Mouse (Mus musculus) kidney, adult 2 months (tissue): Measurements from ENCODE around the gene Drg2.

Source experiments
- CTCF ChIP-seq: fragments of 200-500 bp; conservative IDR thresholded peaks from 2 replicates; pipeline ENCODE4 v1.5.1; 2011; ENCODE audit warnings: low read depth, mild to moderate bottlenecking, control low read depth, low read length, moderate library complexity, mixed read lengths; ENCODE audit not compliant: insufficient read depth, insufficient read length
- POLR2A ChIP-seq: fragments of 200-500 bp; IDR thresholded peaks from one replicate; pipeline ENCODE4 v1.6.1; 2011; ENCODE audit warnings: low read depth, low read length, control low read depth

DNA sequence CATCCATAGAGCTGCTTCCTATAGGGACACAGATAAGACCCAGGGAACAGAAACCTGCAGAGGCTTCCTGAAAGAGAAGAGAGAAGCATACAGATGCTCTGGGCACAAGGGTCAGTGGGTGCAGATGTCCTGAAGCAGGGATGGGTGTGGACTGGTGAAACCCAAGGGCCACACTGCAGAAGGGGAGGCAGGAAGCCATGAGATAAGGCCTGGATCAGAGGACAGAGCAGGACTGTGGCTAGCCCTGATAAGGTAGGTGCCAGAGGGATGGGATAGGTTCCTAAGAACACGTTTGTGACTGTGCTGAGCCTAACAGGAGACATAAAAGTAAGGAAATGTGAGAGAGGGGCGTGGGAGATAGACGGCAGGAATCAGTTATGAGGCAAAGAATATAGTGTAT lies 31.9 kb downstream of the Drg2 start:
- TF ChIP-seq POLR2A: no peak
- TF ChIP-seq CTCF: no peak
